Mouse (Mus musculus) embryonic stem cell, embryonic (primary cell): ENCODE data around the gene Dek.

ENCODE experiments used
- CTCF ChIA-PET, 4 experiments: fragments of 300-600 bp in 2 of 4; fragments of 350-600 bp in 2 of 4; sonication (Branson Sonifier 250); formaldehyde crosslinking; loops; one replicate each; lab custom pipeline; 2022; ENCODE audit warnings: inconsistent platforms in 2 of 4; lab: Charles Lee
- POLR2A ChIA-PET, 4 experiments: fragments of 300-600 bp in 2 of 4; fragments of 350-600 bp in 2 of 4; sonication (Branson Sonifier 250); formaldehyde crosslinking; loops; one replicate each; lab custom pipeline; 2022; ENCODE audit warnings: antibody characterized with exemption in 4 of 4, inconsistent platforms in 1 of 4; lab: Charles Lee

The Dek gene

GRCm38 (mm10) chr13:47080905-47081505, 25.0 kb downstream of the Dek start:
- ChIA-PET POLR2A (interaction anchor here in 2 of 4 experiments (0.7 to 2.4 kb wide), 10 partner anchors 10 to 38 kb away, joined by 3 to 11 read pairs (median 6); partner anchors contain the start of gene Kdm1b (in 1 of the 2)), CTCF (interaction anchor here in 2 of 4 experiments (0.5 to 1.3 kb wide), 2 partner anchors 97 to 206 kb away, joined by 3 read pairs; no protein-coding TSS in a partner anchor)

- POLR2A ChIA-PET, result interaction anchor here in 2 of 4 experiments (0.5 to 1.6 kb wide), 3 partner anchors 12 to 213 kb away, joined by 3 to 4 read pairs (median 4); no protein-coding TSS in a partner anchor
- CTCF ChIA-PET, result interaction anchor here in 2 of 4 experiments (0.5 to 1.1 kb wide), 4 partner anchors 8 to 209 kb away, joined by 3 to 5 read pairs (median 3); no protein-coding TSS in a partner anchor
Observed at GRCm38 (mm10) chr13:47078799-47079198, 27.2 kb downstream of the Dek start.

DNA sequence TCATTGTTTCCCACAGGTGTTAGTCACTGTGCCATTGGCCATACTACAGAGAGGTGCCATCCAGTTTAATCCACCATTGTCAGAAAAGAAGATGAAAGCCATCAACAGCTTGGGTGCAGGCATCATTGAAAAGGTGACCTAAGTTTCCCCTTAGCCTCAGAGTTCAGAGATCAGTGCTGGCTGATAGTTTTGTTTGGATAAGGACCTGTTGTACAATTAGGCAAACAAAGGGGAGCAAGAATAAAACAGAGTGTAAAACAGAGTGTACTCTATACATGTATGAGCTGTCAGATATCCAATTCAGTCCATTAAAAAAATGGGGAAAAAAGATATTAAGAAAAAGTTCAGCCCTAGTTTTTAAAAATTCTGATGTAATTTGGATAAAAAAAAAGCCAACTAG, 28.6 kb downstream of the Dek start:
- CTCF ChIA-PET, result interaction anchor here in 1 of 4 experiments (0.5 kb wide), 1 partner anchor 181 kb away, joined by 6 read pairs; no protein-coding TSS in a partner anchor
- POLR2A ChIA-PET, result interaction anchor here in 1 of 4 experiments (1.6 kb wide), 1 partner anchor 14 kb away, joined by 4 read pairs; no protein-coding TSS in a partner anchor

- CTCF ChIA-PET, result interaction anchor here in 1 of 4 experiments (0.6 kb wide), 1 partner anchor 205 kb away, joined by 4 read pairs; no protein-coding TSS in a partner anchor
- POLR2A ChIA-PET, result interaction anchor here in 2 of 4 experiments (1.3 to 2.8 kb wide), 6 partner anchors 9 to 266 kb away, joined by 3 to 11 read pairs (median 5); partner anchors contain the start of gene Kdm1b (in 1 of the 2)
Observed at GRCm38 (mm10) chr13:47076156-47076555, 29.8 kb downstream of the Dek start.

DNA sequence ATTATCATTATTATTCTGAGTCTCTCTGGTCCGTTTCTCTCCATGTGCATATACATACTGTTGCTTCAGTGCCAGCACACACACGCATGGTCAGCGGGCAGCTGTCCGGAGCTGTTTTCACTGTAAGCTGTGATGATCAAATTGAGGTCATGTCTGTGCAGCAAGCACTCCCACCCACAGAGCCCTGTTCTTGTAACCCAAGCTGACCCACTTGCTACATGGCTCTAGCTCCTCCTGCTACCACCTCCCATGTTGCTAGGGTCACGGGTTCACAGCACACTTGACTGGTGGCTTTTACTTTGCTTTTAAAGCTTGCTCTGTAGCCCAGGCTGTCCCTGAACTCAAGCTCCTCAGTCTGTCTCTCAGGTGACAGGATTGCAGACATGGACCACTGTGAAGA, 33.5 kb downstream of the Dek start:
- CTCF ChIA-PET, result no interaction called here
- POLR2A ChIA-PET, result interaction anchor here in 1 of 4 experiments (1.0 kb wide), 1 partner anchor 21 kb away, joined by 3 read pairs; no protein-coding TSS in a partner anchor

DNA sequence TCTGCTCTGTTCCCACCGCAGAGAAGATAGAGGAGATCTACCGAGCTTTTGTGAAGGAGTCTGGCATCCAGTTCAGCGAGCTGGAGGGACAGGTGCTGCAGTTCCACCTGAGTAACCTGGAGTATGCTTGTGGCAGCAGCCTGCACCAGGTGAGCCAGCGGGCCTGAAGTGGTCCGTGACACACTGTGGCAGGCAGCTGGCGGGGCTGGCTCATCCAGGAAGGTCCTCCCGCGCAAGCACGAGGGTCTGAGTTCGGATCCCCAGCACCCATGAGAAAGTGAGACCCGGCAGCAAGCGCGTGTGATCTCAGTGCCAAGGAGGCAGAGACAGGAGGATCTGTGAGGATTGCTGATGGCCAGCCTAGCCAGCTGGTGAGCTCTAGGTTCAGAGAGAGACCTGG, 34.1 kb downstream of the Dek start:
- ChIA-PET CTCF (no interaction called here), POLR2A (interaction anchor here in 2 of 4 experiments (0.6 to 1.4 kb wide), 3 partner anchors 11 to 23 kb away, joined by 3 to 4 read pairs (median 3); no protein-coding TSS in a partner anchor)

- CTCF ChIA-PET, result interaction anchor here in 2 of 4 experiments (0.7 to 1.1 kb wide), 3 partner anchors 7 to 506 kb away, joined by 3 to 9 read pairs (median 6); no protein-coding TSS in a partner anchor
Observed at GRCm38 (mm10) chr13:47070329-47071080, 35.5 kb downstream of the Dek start.

GRCm38 (mm10) chr13:47067001-47067400, 39.0 kb downstream of the Dek start:
- ChIA-PET CTCF (no interaction called here), POLR2A (interaction anchor here in 2 of 4 experiments (0.6 to 1.9 kb wide), 7 partner anchors 8 to 193 kb away, joined by 3 to 5 read pairs (median 4); no protein-coding TSS in a partner anchor)

More at GRCm38 (mm10) chr13:47070329-47071080, 35.5 kb downstream of the Dek start:
- POLR2A ChIA-PET, result interaction anchor here (0.6 to 1.6 kb wide), 10 partner anchors 9 to 42 kb away, joined by 3 to 9 read pairs (median 4); partner anchors contain the start of gene Kdm1b (in 1 of the 4)

DNA sequence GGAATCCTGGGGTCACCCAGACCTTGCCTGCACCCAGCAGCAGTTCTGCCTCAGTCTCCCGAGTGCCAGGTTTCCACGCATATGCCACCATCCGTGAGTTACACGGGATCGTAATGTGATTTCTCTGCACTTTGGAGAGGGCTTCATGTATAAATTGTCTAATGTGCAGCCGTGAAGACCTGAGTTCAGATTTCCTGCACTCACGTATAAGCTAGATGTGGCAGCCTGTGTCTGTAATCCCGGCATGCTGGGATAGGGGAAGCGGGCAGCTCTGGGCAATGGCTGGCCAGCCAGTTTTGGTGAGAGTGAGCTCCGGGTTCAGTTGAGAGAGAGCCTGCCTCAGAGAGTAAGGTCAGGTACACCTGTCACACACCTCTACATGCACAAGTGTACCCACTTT, 39.5 kb downstream of the Dek start:
- CTCF ChIA-PET, result interaction anchor here in 1 of 4 experiments (1.2 kb wide), 1 partner anchor 234 kb away, joined by 3 read pairs; no protein-coding TSS in a partner anchor
- POLR2A ChIA-PET, result interaction anchor here in 2 of 4 experiments (0.6 to 1.9 kb wide), 6 partner anchors 8 to 259 kb away, joined by 3 to 5 read pairs (median 4); no protein-coding TSS in a partner anchor

- CTCF ChIA-PET, result no interaction called here
- POLR2A ChIA-PET, result interaction anchor here in 2 of 4 experiments (1.0 to 1.5 kb wide), 2 partner anchors 8 to 11 kb away, joined by 4 read pairs; no protein-coding TSS in a partner anchor
Observed at GRCm38 (mm10) chr13:47063985-47064760, 41.8 kb downstream of the Dek start.

DNA sequence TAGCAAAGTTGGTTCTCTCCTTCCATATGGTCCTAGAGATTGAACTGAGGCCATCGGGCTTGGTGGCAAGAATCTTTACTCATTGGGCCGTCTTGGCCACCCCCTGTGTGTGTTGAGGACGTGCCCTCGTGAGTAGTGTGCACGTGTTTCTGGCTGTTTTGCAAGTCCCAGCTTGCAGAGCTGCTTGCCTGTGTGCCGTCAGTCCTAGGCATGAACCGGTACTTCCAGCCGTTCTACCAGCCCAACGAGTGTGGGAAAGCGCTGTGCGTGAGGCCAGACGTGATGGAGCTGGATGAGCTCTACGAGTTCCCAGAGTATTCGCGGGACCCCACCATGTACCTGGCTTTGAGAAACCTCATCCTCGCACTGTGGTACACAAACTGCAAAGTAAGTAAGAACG, 43.2 kb downstream of the Dek start:
- CTCF ChIA-PET, result no interaction called here
- POLR2A ChIA-PET, result no interaction called here

- CTCF ChIA-PET, result no interaction called here
- POLR2A ChIA-PET, result interaction anchor here in 3 of 4 experiments (0.8 to 1.9 kb wide), 9 partner anchors 8 to 331 kb away, joined by 3 to 9 read pairs (median 3); partner anchors contain the start of genes Kdm1b (in 2 of the 3) and Tpmt (in 1 of the 3)
Observed at GRCm38 (mm10) chr13:47056781-47057180, 49.2 kb downstream of the Dek start.

DNA sequence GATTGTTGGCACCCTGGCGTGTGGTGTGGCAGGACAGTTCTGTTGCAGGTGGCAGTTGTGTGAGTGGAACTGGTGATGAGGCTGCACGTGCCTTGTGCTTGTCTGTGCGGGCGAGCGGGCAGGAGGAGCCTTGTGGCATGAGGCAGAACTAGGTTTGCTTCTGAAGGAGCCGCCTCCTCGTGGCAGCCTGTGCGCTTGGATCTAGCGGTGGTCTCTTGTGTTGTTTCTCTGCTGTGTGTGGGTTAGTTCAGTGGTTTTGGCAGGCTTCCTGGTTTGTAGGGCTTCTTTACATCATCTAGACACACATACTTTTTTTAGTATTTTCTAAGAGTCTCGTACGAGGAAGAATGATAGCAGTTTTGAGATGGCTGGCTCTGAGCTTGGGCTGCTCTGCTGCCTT, 49.9 kb downstream of the Dek start:
- CTCF ChIA-PET, result no interaction called here
- POLR2A ChIA-PET, result interaction anchor here in 3 of 4 experiments (0.8 to 1.9 kb wide), 10 partner anchors 9 to 330 kb away, joined by 3 to 9 read pairs (median 4); partner anchors contain the start of genes Kdm1b (in 2 of the 3) and Tpmt (in 2 of the 3)

- CTCF ChIA-PET, result no interaction called here
- POLR2A ChIA-PET, result interaction anchor here in 3 of 4 experiments (0.5 to 1.5 kb wide), 5 partner anchors 9 to 350 kb away, joined by 3 to 7 read pairs (median 3); partner anchors contain the start of genes Kdm1b (in 1 of the 3) and Tpmt (in 1 of the 3)
Observed at GRCm38 (mm10) chr13:47053971-47054370, 52.0 kb downstream of the Dek start.

DNA sequence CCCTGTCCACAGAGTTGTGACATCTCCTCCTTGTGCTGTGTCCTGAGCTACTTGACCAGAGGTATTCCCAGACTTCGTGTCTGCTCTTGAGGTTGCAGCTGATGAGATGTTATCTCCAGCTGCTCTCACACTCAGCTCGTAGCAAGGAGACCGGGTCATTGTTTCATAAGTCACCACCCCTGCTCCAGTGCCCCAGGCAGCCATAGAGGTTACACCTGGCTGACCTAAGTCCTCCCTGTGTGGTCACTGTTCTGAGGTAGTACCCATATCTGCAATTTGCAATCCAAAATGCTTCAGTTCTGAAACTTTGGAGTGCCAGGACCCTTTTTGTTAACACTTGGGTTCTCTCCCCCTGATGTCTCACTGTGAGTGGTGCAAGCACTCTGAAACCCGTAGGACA, 56.0 kb downstream of the Dek start:
- ChIA-PET CTCF (interaction anchor here in 1 of 4 experiments (1.1 kb wide), 1 partner anchor 29 kb away, joined by 3 read pairs; no protein-coding TSS in a partner anchor), POLR2A (interaction anchor here in 3 of 4 experiments (0.6 to 2.2 kb wide), 6 partner anchors 16 to 240 kb away, joined by 3 to 9 read pairs (median 4); no protein-coding TSS in a partner anchor)

DNA sequence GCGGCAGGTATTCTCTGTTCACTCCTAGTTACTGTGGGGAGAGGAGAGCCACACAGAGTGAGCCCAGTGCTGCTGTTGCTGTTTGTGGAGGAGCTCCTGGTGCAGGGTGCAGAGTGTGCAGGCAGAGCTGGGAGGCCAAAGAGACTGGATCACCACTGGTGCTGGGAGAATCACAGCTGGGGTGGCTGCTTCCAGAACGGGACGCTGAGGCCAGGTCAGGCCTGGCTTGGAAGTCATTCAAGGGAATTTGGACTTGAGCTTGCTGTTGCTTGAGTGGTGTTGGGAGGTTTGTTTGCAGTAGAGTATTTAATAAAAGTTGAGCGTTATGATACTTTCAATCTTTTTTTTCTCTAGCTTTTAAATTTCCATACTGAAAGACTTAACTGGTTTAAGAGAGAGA, 58.0 kb downstream of the Dek start:
- POLR2A ChIA-PET, result interaction anchor here in 2 of 4 experiments (0.5 to 1.6 kb wide), 9 partner anchors 8 to 225 kb away, joined by 3 to 5 read pairs (median 4); no protein-coding TSS in a partner anchor
- CTCF ChIA-PET, result no interaction called here

DNA sequence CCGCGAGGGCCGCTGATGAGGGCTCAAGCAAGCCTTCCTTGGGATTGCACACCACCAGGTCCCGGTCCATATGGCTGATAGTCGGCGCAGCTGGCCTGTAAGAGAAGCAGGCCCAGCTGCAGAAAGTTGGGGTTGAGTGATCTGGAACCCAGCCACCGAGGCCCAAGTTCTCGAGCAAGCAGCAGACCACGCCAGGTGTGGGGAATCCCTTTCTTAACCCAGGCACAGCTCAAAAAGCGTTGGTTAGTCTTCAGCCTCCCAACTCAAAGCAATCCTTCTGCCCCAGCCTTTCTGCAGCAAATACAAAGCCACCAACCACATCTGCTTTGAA, 61.4 kb downstream of the Dek start, which contains the start of gene Tpmt:
Tpmt (minus strand) TSS at position 121 of the 331 bp plus-strand sequence.
- POLR2A ChIA-PET, result interaction anchor here in 2 of 4 experiments (1.2 to 3.1 kb wide), 7 partner anchors 10 to 70 kb away, joined by 3 to 15 read pairs (median 5); no protein-coding TSS in a partner anchor
- CTCF ChIA-PET, result interaction anchor here in 1 of 4 experiments (2.6 kb wide), 1 partner anchor 234 kb away, joined by 8 read pairs; no protein-coding TSS in a partner anchor
